Mouse (Mus musculus): ENCODE measurements around the gene Map3k6. TPM values are rescaled to one million over a fixed set of nuclear protein-coding genes. Genes with fewer than 3 reads are reported as not detected.
A peak's percentile ranks its signal among the peaks of the same experiment; 100 is the strongest.

Gene Map3k6
- polyA plus RNA-seq, 1 experiment from 2014 or later, result 1.2 TPM

GRCm38 (mm10) chr4:133251214-133251613 lies 10.6 kb downstream of the Map3k6 start:
- Histone ChIP-seq H3K9me3 (ENCODE audit: control insufficient read depth, low read length) (no peaks in the 10 kb centered on the region), H3K4me2 (ENCODE audit: low read depth, low read length, severe bottlenecking) (peak overlapping the region; percentile 66), H3K27me3 (ENCODE audit: control insufficient read depth, insufficient read depth, low read length) (peaks cover 38% of the 10 kb centered on the region), H3K4me1 (replicated peaks; ENCODE audit: control insufficient read depth, insufficient read depth, low read length) (peaks cover 4% of the 10 kb centered on the region), H3K36me3 (ENCODE audit: control insufficient read depth, insufficient read depth, low read length) (no peaks in the 10 kb centered on the region), H3K9ac (ENCODE audit: low read length) (peak overlapping the region; percentile 46), H3K4me3 (ENCODE audit: low read depth, low read length) (peak overlapping the region; percentile 33), H3K27ac (ENCODE audit: low read depth, low read length) (no peak overlapping the region)
- ATAC-seq (replicated peaks; ENCODE audit: low FRiP score) (no peak), DNase-seq (ENCODE audit: low spot score) (peak; percentile 64)
- 2% methylated on average over 30 of the region's 31 CpGs for WGBS

- Histone ChIP-seq H3K27me3 (ENCODE audit: control insufficient read depth, insufficient read depth, low read length) (peaks cover 44% of the 10 kb centered on the region), H3K36me3 (ENCODE audit: control insufficient read depth, insufficient read depth, low read length) (no peaks in the 10 kb centered on the region), H3K4me3 (ENCODE audit: low read depth, low read length) (no peak overlapping the region), H3K4me1 (replicated peaks; ENCODE audit: control insufficient read depth, insufficient read depth, low read length) (peaks cover 7% of the 10 kb centered on the region), H3K27ac (ENCODE audit: low read depth, low read length) (no peak overlapping the region), H3K4me2 (ENCODE audit: low read depth, low read length, severe bottlenecking) (no peak overlapping the region), H3K9me3 (ENCODE audit: control insufficient read depth, low read length) (no peaks in the 10 kb centered on the region), H3K9ac (ENCODE audit: low read length) (no peak overlapping the region)
- DNase-seq (ENCODE audit: low spot score), result no peak
- ATAC-seq (replicated peaks; ENCODE audit: low FRiP score), result no peak
- WGBS, result 27% methylated on average over 4 of the region's 4 CpGs
These were observed 11.5 kb downstream of the Map3k6 start for GRCm38 (mm10) chr4:133252089-133252488.

- H3K27me3 ChIP-seq (ENCODE audit: control insufficient read depth, insufficient read depth, low read length), result peaks cover 46% of the 10 kb centered on the region
- WGBS, result 88% methylated on average over 12 of the region's 12 CpGs
- H3K36me3 ChIP-seq (ENCODE audit: control insufficient read depth, insufficient read depth, low read length), result no peaks in the 10 kb centered on the region
- no peak overlapping the region for H3K4me2 ChIP-seq (ENCODE audit: low read depth, low read length, severe bottlenecking)
- no peak for DNase-seq (ENCODE audit: low spot score)
- no peak overlapping the region for H3K4me3 ChIP-seq (ENCODE audit: low read depth, low read length)
- peaks cover 7% of the 10 kb centered on the region for H3K4me1 ChIP-seq (replicated peaks; ENCODE audit: control insufficient read depth, insufficient read depth, low read length)
- no peak overlapping the region for H3K27ac ChIP-seq (ENCODE audit: low read depth, low read length)
- H3K9me3 ChIP-seq (ENCODE audit: control insufficient read depth, low read length), result no peaks in the 10 kb centered on the region
- no peak overlapping the region for H3K9ac ChIP-seq (ENCODE audit: low read length)
- ATAC-seq (replicated peaks; ENCODE audit: low FRiP score), result no peak
These were observed 12.8 kb downstream of the Map3k6 start for GRCm38 (mm10) chr4:133253412-133253811.

- H3K9me3 ChIP-seq (ENCODE audit: control insufficient read depth, low read length), result no peaks in the 10 kb centered on the region
- ATAC-seq (replicated peaks; ENCODE audit: low FRiP score) (no peak), DNase-seq (ENCODE audit: low spot score) (no peak)
- peaks cover 7% of the 10 kb centered on the region for H3K4me1 ChIP-seq (replicated peaks; ENCODE audit: control insufficient read depth, insufficient read depth, low read length)
- H3K27ac ChIP-seq (ENCODE audit: low read depth, low read length), result no peak overlapping the region
- peaks cover 37% of the 10 kb centered on the region for H3K27me3 ChIP-seq (ENCODE audit: control insufficient read depth, insufficient read depth, low read length)
- no peak overlapping the region for H3K4me2 ChIP-seq (ENCODE audit: low read depth, low read length, severe bottlenecking)
- no peaks in the 10 kb centered on the region for H3K36me3 ChIP-seq (ENCODE audit: control insufficient read depth, insufficient read depth, low read length)
- 60% methylated on average over 6 of the region's 6 CpGs for WGBS
- H3K4me3 ChIP-seq (ENCODE audit: low read depth, low read length), result no peak overlapping the region
- no peak overlapping the region for H3K9ac ChIP-seq (ENCODE audit: low read length)
These were observed 14.8 kb downstream of the Map3k6 start for GRCm38 (mm10) chr4:133255392-133255791.

- H3K9me3 ChIP-seq (ENCODE audit: control insufficient read depth, low read length), result no peaks in the 10 kb centered on the region
- no peak for ATAC-seq (replicated peaks; ENCODE audit: low FRiP score)
- H3K27ac ChIP-seq (ENCODE audit: low read depth, low read length), result no peak overlapping the region
- peaks cover 22% of the 10 kb centered on the region for H3K27me3 ChIP-seq (ENCODE audit: control insufficient read depth, insufficient read depth, low read length)
- H3K36me3 ChIP-seq (ENCODE audit: control insufficient read depth, insufficient read depth, low read length), result no peaks in the 10 kb centered on the region
- no peak overlapping the region for H3K9ac ChIP-seq (ENCODE audit: low read length)
- 13% methylated on average over 24 of the region's 24 CpGs for WGBS
- no peak for DNase-seq (ENCODE audit: low spot score)
- H3K4me3 ChIP-seq (ENCODE audit: low read depth, low read length), result no peak overlapping the region
- H3K4me1 ChIP-seq (replicated peaks; ENCODE audit: control insufficient read depth, insufficient read depth, low read length), result 0 out of 2 replicates have a peak, but pooled peaks cover 3% of the 10 kb centered on the region
- H3K4me2 ChIP-seq (ENCODE audit: low read depth, low read length, severe bottlenecking), result no peak overlapping the region
These were observed 16.2 kb downstream of the Map3k6 start for GRCm38 (mm10) chr4:133256820-133257219.

GRCm38 (mm10) chr4:133257230-133257629 lies 16.6 kb downstream of the Map3k6 start:
- H3K9ac ChIP-seq (ENCODE audit: low read length), result no peak overlapping the region
- H3K27me3 ChIP-seq (ENCODE audit: control insufficient read depth, insufficient read depth, low read length), result peaks cover 18% of the 10 kb centered on the region
- ATAC-seq (replicated peaks; ENCODE audit: low FRiP score) (no peak), DNase-seq (ENCODE audit: low spot score) (no peak)
- H3K9me3 ChIP-seq (ENCODE audit: control insufficient read depth, low read length), result no peaks in the 10 kb centered on the region
- H3K4me2 ChIP-seq (ENCODE audit: low read depth, low read length, severe bottlenecking), result no peak overlapping the region
- 26% methylated on average over 12 of the region's 12 CpGs for WGBS
- H3K4me3 ChIP-seq (ENCODE audit: low read depth, low read length), result no peak overlapping the region
- H3K36me3 ChIP-seq (ENCODE audit: control insufficient read depth, insufficient read depth, low read length), result no peaks in the 10 kb centered on the region
- H3K27ac ChIP-seq (ENCODE audit: low read depth, low read length), result no peak overlapping the region
- H3K4me1 ChIP-seq (replicated peaks; ENCODE audit: control insufficient read depth, insufficient read depth, low read length), result 0 out of 2 replicates have a peak, but pooled peaks cover 3% of the 10 kb centered on the region

GRCm38 (mm10) chr4:133257798-133258408 lies 17.3 kb downstream of the Map3k6 start:
- Histone ChIP-seq H3K36me3 (ENCODE audit: control insufficient read depth, insufficient read depth, low read length) (no peaks in the 10 kb centered on the region), H3K4me1 (replicated peaks; ENCODE audit: control insufficient read depth, insufficient read depth, low read length) (0 out of 2 replicates have a peak, but pooled peaks cover 3% of the 10 kb centered on the region), H3K27ac (ENCODE audit: low read depth, low read length) (no peak overlapping the region), H3K4me3 (ENCODE audit: low read depth, low read length) (no peak overlapping the region), H3K9me3 (ENCODE audit: control insufficient read depth, low read length) (no peaks in the 10 kb centered on the region), H3K27me3 (ENCODE audit: control insufficient read depth, insufficient read depth, low read length) (peaks cover 15% of the 10 kb centered on the region), H3K4me2 (ENCODE audit: low read depth, low read length, severe bottlenecking) (no peak overlapping the region), H3K9ac (ENCODE audit: low read length) (no peak overlapping the region)
- no peak for DNase-seq (ENCODE audit: low spot score)
- no peak for ATAC-seq (replicated peaks; ENCODE audit: low FRiP score)
- WGBS, result 75% methylated on average over 12 of the region's 12 CpGs

- DNase-seq (ENCODE audit: low spot score) (no peak), ATAC-seq (replicated peaks; ENCODE audit: low FRiP score) (no peak)
- H3K9me3 ChIP-seq (ENCODE audit: control insufficient read depth, low read length), result no peaks in the 10 kb centered on the region; the same call in 1 of the 2 replicates
- H3K4me2 ChIP-seq (ENCODE audit: low read depth, low read length, severe bottlenecking), result no peak overlapping the region
- no peak overlapping the region for H3K9ac ChIP-seq (ENCODE audit: low read length)
- no peak overlapping the region for H3K27ac ChIP-seq (ENCODE audit: low read depth, low read length)
- WGBS, result 59% methylated on average over 10 of the region's 10 CpGs
- H3K27me3 ChIP-seq (ENCODE audit: control insufficient read depth, insufficient read depth, low read length), result peaks cover 7% of the 10 kb centered on the region
- 0 out of 2 replicates have a peak, but pooled peaks cover 3% of the 10 kb centered on the region for H3K4me1 ChIP-seq (replicated peaks; ENCODE audit: control insufficient read depth, insufficient read depth, low read length)
- H3K36me3 ChIP-seq (ENCODE audit: control insufficient read depth, insufficient read depth, low read length), result peaks cover 5% of the 10 kb centered on the region; the same call in 1 of the 2 replicates
- H3K4me3 ChIP-seq (ENCODE audit: low read depth, low read length), result no peak overlapping the region
These were observed 21.2 kb downstream of the Map3k6 start for GRCm38 (mm10) chr4:133261641-133262374.

All from forebrain, embryonic 11.5 days (tissue).